Mouse (Mus musculus): Measurements from ENCODE around the gene Rgs6. TPM values are rescaled to one million over a fixed set of nuclear protein-coding genes. Genes with fewer than 3 reads are reported as not detected.

Rgs6 gene
- polyA plus RNA-seq, 1 experiment = 0.40 TPM

- WGBS = 46% methylated on average over 3 of the region's 3 CpGs
Measured at GRCm38 (mm10) chr12:83143071-83143470, 555.0 kb downstream of the Rgs6 start.

GRCm38 (mm10) chr12:83143574-83143973 is 555.5 kb downstream of the Rgs6 start:
- no peak for DNase-seq (ENCODE audit: low read depth, low spot score)
- WGBS = 57% methylated on average over 1 of the region's 1 CpGs

More at GRCm38 (mm10) chr12:83143071-83143470, 555.0 kb downstream of the Rgs6 start:
- DNase-seq (ENCODE audit: low read depth, low spot score) = no peak

- no peak for DNase-seq (ENCODE audit: low read depth, low spot score)
- WGBS = 72% methylated on average over 3 of the region's 3 CpGs
Measured at GRCm38 (mm10) chr12:83145074-83145473, 557.0 kb downstream of the Rgs6 start.

DNA sequence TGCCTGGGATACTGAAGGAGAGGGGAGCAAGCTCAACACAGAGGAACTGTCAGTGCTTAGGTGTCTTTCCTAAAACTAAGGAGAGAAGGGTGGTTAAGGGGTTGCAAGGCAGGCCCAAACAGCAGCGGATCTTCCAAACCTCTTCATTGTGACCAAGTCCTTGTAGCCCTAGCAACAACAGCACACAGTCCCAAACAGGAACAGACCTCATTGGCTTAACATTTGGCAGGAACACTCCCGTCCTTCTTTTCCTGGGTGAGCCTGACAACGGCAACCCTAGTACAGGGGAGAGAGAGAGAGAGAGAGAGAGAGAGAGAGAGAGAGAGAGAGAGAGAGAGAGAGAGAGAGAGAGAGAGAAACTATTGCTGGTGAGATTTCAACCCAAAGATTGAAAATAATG is 557.8 kb downstream of the Rgs6 start:
- no peak for DNase-seq (ENCODE audit: low read depth, low spot score)
- whole genome bisulfite sequencing = 38% methylated on average over 3 of the region's 3 CpGs

GRCm38 (mm10) chr12:83146917-83147316 is 558.8 kb downstream of the Rgs6 start:
- no peak for DNase-seq (ENCODE audit: low read depth, low spot score)
- 40% methylated on average over 2 of the region's 2 CpGs for WGBS

GRCm38 (mm10) chr12:83150030-83150429 is 561.9 kb downstream of the Rgs6 start:
- DNase-seq (ENCODE audit: low read depth, low spot score) = no peak
- WGBS = 73% methylated on average over 7 of the region's 7 CpGs

GRCm38 (mm10) chr12:83150813-83151212 is 562.7 kb downstream of the Rgs6 start:
- WGBS = 79% methylated on average over 9 of the region's 9 CpGs
- DNase-seq (ENCODE audit: low read depth, low spot score) = no peak

- 72% methylated on average over 2 of the region's 2 CpGs for WGBS
- DNase-seq (ENCODE audit: low read depth, low spot score) = no peak
Measured at GRCm38 (mm10) chr12:83151474-83151873, 563.4 kb downstream of the Rgs6 start.

- no peak for DNase-seq (ENCODE audit: low read depth, low spot score)
- WGBS = 74% methylated on average over 2 of the region's 2 CpGs
Measured at GRCm38 (mm10) chr12:83160211-83160610, 572.1 kb downstream of the Rgs6 start.

DNA sequence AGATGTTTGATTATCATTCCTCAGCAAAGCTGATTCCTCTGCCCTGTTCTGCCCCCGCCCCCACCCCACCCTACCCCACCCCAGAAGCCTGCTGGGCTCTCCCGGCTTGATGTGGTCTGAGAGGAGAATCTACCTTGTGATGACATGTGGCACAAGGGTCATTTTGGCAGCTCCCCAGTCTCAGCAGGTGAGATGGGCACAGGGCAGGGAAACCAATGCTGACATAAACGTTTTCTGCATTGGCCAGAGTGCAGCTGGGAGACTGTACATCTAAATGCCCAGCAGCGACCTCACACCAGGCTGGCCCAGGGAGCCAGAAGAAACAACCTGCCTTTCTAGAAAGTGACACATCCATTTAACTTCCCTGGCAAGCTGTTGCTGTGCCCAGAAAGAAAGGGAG is 572.6 kb downstream of the Rgs6 start:
- WGBS = 54% methylated on average over 4 of the region's 4 CpGs
- no peak for DNase-seq (ENCODE audit: low read depth, low spot score)

DNA sequence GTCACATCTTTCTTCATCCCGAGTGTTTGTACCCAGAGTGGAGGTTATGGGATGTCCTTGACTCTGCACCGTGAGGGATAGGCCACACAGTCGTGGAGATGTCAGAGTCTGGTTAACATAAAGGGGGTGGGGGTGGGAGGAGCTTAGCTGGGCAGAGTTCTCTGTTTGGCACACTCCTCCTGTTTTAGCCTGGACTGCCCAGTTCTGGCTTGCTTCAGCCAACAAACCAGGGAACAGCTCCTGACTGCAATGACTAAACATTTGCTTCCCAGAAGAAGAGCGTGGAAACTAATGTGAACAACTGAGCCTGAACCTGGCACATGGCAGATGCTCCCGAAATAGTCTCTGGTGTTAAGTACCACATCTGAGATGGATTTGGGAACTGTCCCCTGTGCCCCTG is 575.6 kb downstream of the Rgs6 start:
- 29% methylated on average over 5 of the region's 5 CpGs for WGBS
- no peak for DNase-seq (ENCODE audit: low read depth, low spot score)

GRCm38 (mm10) chr12:83165058-83165457 is 577.0 kb downstream of the Rgs6 start:
- 47% methylated on average over 1 of the region's 1 CpGs for WGBS
- no peak for DNase-seq (ENCODE audit: low read depth, low spot score)

DNA sequence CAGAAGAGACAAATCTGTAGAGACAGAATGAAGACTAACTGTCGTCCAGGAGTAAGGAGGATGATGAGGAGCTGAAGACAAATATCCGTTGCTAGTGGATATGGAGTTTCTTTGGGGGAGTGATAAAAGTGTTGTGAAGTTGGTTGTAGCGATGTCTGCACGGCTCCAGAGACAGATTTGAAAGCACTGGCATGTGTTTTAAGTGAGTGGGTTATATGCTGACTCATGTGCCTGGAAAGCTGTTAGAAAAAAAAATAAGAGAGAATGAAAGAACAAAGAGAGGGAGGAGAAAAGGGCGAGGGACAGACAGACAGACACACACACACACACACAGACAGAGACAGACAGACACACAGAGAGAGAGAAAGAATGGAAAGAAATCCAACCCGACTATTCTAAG is 580.2 kb downstream of the Rgs6 start:
- WGBS = 62% methylated on average over 6 of the region's 6 CpGs

DNA sequence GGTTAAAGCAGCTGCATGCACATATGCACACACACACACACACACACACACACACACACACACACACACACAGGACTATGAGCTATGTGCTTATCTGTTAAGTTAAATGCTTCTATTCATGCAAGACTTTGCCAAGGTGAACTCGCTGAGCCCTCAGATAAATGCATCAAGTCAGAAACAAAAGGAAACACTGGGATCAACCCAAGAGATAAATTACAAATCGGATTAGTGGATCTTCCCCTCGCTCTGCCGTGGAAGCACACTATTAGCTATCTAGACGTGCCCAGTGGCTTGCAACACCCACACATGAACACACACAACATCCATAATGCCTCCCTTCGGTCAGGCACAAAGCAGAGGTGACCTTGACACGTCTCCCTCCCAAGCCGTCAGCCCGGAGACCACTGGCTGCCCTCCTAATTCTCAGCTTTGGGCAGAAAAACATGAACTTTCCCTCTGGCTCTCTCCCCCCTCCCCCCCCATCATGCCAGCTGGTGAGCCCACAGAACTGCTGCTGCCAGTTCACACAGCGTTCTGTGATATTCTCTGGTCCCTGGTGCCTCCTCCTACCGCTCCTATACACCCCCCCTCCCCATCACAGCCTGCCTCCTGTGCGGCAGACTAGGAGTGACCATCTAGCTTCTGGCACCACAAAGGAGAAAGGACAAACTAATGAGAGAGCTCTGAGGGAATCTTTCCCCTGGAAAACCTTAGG is 581.6 kb downstream of the Rgs6 start:
- 53% methylated on average over 12 of the region's 12 CpGs for WGBS
- no peak for DNase-seq (ENCODE audit: low read depth, low spot score)

More for the DNA sequence above, 580.2 kb downstream of the Rgs6 start:
- DNase-seq (ENCODE audit: low read depth, low spot score) = no peak

DNA sequence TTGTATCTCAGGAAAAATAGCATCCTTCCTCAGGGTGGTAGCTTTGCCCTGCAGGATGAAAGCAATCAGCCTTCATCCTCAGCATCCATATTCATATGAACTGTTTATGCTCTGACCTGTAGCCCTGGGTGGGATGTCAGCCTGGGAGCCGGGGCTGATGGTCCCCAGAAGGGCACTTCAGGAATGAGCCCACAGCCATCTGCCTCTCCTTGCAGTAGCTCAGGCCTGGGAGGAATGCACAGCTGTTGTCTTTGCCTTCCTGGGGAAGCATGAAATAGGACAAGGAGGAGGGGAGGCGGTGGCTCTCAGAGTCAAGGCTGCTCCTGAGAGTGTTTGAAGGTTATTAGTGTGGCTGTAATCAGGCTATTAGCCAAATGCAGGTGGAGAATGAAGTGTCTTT is 590.7 kb downstream of the Rgs6 start:
- WGBS = 46% methylated on average over 2 of the region's 2 CpGs

DNA sequence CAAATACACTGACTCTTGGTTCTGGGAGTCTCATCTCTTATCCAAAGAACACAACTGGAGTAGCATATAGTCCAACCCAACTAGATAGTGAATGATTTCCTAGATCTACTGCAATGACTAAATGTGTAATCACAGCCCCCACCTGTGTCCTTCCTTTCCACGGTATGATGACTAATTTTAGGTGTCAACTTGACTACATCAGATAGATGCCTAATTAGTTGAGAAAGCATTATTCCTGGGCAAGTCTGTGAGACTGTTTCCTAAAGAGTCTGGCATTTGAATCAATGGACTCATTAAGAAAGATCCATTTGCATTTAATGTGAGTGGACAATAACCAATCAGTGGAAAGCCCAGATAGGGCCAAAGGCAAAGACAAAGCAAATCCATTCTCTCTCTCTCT is 591.8 kb downstream of the Rgs6 start:
- DNase-seq (ENCODE audit: low read depth, low spot score) = no peak
- 65% methylated on average over 1 of the region's 1 CpGs for WGBS

More for the DNA sequence above, 590.7 kb downstream of the Rgs6 start:
- DNase-seq (ENCODE audit: low read depth, low spot score) = no peak

GRCm38 (mm10) chr12:83180561-83180960 is 592.5 kb downstream of the Rgs6 start:
- 74% methylated on average over 6 of the region's 6 CpGs for WGBS
- no peak for DNase-seq (ENCODE audit: low read depth, low spot score)

DNA sequence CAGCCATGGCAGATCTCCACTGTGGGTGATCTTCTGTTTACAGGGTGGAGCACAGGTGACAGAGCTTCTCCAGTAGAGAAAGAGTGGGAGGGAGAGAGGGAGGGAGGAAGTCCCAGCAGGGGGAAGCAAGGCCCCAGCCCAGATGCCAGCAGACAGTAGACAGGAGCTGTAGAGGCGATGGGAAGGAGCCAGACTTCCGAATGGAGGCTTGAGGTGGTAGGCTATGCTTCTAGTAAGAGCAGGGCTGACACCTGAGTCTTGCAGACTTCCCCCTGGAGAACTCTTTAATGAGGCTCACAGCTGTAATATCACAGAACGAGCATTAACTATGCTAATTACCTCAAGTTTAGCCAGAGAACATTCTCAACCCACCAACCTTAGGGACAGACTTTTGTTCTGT is 613.6 kb downstream of the Rgs6 start:
- WGBS = 40% methylated on average over 3 of the region's 3 CpGs

GRCm38 (mm10) chr12:83204361-83204760 is 616.3 kb downstream of the Rgs6 start:
- 57% methylated on average over 5 of the region's 5 CpGs for WGBS
- no peak for DNase-seq (ENCODE audit: low read depth, low spot score)

More for the DNA sequence above, 613.6 kb downstream of the Rgs6 start:
- DNase-seq (ENCODE audit: low read depth, low spot score) = no peak

GRCm38 (mm10) chr12:83206866-83207265 is 618.8 kb downstream of the Rgs6 start:
- 75% methylated on average over 6 of the region's 6 CpGs for WGBS
- DNase-seq (ENCODE audit: low read depth, low spot score) = no peak

DNA sequence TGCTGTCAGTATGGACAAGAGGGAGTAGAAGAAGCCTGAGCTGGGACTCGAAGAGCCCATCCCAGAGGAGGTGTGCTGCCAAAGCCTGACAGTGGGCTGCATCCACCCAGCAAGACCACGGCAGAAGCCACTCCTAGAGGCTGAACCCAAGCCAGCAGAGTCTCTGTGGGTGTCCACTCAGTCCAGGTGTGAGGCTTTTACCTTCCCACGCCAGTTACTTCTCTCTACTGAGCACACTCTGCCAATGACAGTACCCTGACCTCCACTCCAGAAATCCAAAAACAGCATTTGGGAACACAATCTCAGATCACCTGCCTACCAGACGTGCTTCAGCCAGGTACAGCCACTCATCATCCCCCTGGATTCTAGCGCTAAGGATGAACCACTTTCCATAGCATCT is 619.4 kb downstream of the Rgs6 start:
- WGBS = 59% methylated on average over 5 of the region's 5 CpGs
- DNase-seq (ENCODE audit: low read depth, low spot score) = no peak

GRCm38 (mm10) chr12:83208011-83208410 is 619.9 kb downstream of the Rgs6 start:
- no peak for DNase-seq (ENCODE audit: low read depth, low spot score)
- WGBS = 54% methylated on average over 8 of the region's 8 CpGs
